Mouse (Mus musculus): Measurements from ENCODE around the gene Samd10. TPM values are rescaled to one million over a fixed set of nuclear protein-coding genes. Genes with fewer than 3 reads are reported as not detected.

Samd10 gene
- polyA plus RNA-seq, 1 experiment from 2014 or later = 88.8 TPM

DNA sequence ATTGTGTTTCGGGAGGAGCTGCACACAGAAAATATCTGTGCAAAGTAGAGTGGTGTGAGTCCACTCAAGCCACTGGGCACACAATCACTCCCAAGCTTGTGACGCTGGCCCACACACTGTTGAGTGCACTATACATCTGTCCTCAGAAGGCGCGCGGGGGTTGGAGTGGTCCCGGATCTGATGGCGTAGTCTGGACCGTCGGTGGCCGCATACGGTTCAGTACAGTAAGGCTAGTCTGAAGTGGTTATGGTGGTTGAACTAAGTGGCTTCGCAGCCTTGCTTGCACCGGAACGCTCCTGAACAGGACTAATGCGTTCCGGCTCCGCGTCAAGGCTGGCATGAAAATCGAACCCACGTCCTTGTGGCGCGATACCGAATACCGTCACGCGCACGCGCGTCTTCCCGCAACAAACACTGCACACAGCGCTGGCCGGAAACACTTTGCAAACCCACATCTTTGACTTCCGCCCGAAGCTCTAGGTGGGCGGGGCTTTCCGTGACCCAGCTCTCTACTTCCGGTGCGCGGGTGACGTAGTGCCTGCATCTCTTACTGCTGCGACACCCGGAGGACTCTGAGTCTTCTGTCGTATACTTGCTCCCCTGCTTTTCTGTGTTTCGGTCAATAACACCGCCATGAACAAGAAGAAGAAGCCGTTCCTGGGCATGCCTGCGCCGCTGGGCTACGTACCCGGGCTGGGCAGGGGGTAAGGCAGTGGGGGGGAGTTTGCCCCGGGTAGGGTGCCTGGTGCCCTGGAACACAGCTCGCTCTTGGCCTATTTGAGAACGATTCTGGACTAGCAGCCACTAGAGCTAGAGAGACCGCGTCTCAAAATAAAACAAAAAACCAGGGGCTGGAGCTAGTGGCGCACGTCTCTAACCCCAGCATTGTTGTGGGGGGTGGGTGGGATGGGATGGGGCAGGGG is 2.1 kb upstream of the Samd10 start:
- peak overlapping the region; percentile 85 for H3K4me2 ChIP-seq (replicated peaks)
- ATAC-seq (ENCODE audit: low FRiP score, low read depth) = peak; percentile 93
- peak overlapping the region; percentile 92 for H3K4me3 ChIP-seq
- peaks cover 36% of the 10 kb centered on the region for H3K4me1 ChIP-seq
- peak overlapping the region; percentile 82 for H3K27ac ChIP-seq (replicated peaks)
- H3K27me3 ChIP-seq = no peaks in the 10 kb centered on the region
- H3K9me3 ChIP-seq = no peaks in the 10 kb centered on the region
- 2% methylated on average over 57 of the region's 57 CpGs for WGBS
- peaks cover 4% of the 10 kb centered on the region; the same call in 1 of the 2 replicates for H3K36me3 ChIP-seq
- H3K9ac ChIP-seq (replicated peaks) = peak overlapping the region; percentile 93

DNA sequence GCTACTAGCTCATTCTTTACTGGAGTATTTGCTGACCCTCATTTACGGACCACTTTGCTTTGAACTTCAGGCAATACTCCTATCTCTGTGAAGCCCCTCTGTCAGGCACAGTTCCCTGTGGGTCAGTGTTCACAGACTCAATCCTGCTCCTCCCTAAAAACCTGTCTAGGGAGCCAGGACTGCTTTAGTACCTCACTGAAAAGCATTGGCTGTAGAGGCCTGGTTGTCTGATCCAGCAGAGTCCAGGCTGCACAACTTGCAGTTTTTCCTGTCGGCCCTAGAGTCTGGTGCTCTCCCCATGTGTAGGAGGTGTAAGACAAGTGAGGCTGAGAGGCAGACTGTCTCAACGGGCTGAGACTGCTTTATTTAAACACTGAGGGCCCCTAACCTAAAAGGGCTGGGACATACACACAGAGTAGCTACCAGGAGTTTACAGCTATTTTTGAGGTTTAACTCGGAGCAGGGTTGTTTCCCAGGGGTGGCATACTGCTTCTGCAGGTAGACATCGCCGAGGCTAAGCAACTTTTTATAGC is 1.3 kb upstream of the Samd10 start:
- Histone ChIP-seq H3K4me1 (peaks cover 36% of the 10 kb centered on the region), H3K4me3 (peak overlapping the region; percentile 92), H3K36me3 (peaks cover 9% of the 10 kb centered on the region; the same call in 1 of the 2 replicates), H3K4me2 (replicated peaks) (peak overlapping the region; percentile 85), H3K27me3 (no peaks in the 10 kb centered on the region), H3K9ac (replicated peaks) (peak overlapping the region; percentile 66), H3K9me3 (no peaks in the 10 kb centered on the region), H3K27ac (replicated peaks) (no peak overlapping the region)
- ATAC-seq (ENCODE audit: low FRiP score, low read depth) = no peak
- 69% methylated on average over 6 of the region's 6 CpGs for WGBS

DNA sequence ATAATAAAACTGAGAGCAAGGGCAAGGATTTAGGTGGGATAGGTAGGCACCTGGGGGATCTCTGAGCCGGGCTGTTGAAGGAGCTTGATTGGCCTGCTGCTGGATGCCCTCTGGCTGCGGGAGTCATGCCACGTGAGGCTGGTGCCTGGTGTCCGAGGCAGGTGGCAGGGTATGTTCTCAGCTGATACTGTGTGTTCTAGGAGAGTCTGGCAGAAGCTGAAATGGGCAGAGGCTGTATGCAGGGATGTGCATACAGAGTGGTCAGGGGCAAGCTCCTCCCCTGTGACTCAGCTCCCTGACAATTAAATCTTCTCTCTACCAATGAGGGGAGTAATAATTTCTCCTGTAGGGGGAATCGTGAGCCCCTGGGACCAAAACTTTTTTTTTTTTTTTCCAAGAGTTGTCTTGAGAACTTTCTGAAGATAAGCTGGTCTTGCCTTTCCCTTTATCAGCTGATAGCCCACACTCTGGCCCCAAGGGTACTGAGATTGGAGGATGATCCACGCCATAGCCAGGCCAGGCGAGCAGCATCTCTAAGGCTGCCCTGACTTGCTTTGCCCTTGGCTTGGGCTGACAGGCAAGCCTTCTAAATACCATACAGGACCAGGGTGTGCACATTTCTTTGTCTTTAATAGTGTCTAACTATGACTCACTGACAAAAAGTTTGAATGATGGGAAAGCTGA is 1.5 kb downstream of the Samd10 start:
- peak overlapping the region; percentile 85 for H3K4me2 ChIP-seq (replicated peaks)
- H3K4me1 ChIP-seq = peaks cover 38% of the 10 kb centered on the region
- peaks cover 9% of the 10 kb centered on the region; the same call in 1 of the 2 replicates for H3K36me3 ChIP-seq
- no peak for ATAC-seq (ENCODE audit: low FRiP score, low read depth)
- H3K27ac ChIP-seq (replicated peaks) = 0 out of 2 replicates have a peak overlapping the region, but pooled peaks have one; percentile 25
- H3K27me3 ChIP-seq = no peaks in the 10 kb centered on the region
- peak overlapping the region; percentile 79; the same call in 1 of the 2 replicates for H3K4me3 ChIP-seq
- 76% methylated on average over 7 of the region's 7 CpGs for WGBS
- 0 out of 2 replicates have a peak overlapping the region, but pooled peaks have one; percentile 90 for H3K9ac ChIP-seq (replicated peaks)
- no peaks in the 10 kb centered on the region for H3K9me3 ChIP-seq

DNA sequence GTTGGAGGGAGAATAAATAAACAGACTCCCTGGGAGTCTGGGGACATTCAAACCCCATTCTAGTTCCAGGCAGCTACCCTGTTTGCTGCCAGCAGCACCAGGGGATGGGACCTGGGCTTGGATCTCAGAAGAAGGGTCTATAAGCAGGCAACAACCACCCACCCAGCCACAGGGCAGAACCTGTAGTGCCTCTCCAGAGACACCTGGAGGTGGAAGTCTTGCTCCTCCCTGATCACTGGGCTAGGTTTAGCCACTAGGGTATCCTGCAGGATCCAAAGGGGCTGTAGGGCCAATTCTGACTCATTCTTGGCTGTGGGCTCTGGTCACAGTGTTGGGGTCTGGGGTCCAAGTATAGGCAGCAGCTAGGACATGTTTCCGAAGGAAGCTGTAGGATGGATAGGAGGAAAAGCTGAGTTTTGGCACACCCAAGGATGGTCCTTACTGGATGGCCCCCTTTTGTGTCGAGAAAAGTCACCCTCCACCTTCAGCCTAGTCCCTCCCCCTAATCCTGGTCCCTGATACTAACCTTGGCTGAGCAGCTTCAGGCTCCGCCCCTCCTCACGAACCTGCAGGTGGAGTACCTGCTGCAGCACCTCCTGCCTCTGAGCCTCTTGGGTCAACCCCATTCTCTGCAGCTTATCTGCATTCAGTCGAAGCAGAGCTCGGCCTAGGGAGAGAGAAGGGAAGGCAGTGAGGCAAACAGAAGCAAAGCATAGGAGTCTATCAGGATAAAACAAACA is 2.6 kb downstream of the Samd10 start:
- ATAC-seq (ENCODE audit: low FRiP score, low read depth) = no peak
- H3K36me3 ChIP-seq = peaks cover 9% of the 10 kb centered on the region; the same call in 1 of the 2 replicates
- H3K9ac ChIP-seq (replicated peaks) = no peak overlapping the region
- H3K27me3 ChIP-seq = no peaks in the 10 kb centered on the region
- no peak overlapping the region for H3K4me3 ChIP-seq
- WGBS = 60% methylated on average over 6 of the region's 6 CpGs
- H3K27ac ChIP-seq (replicated peaks) = no peak overlapping the region
- H3K4me1 ChIP-seq = peaks cover 34% of the 10 kb centered on the region
- H3K9me3 ChIP-seq = no peaks in the 10 kb centered on the region
- no peak overlapping the region for H3K4me2 ChIP-seq (replicated peaks)

DNA sequence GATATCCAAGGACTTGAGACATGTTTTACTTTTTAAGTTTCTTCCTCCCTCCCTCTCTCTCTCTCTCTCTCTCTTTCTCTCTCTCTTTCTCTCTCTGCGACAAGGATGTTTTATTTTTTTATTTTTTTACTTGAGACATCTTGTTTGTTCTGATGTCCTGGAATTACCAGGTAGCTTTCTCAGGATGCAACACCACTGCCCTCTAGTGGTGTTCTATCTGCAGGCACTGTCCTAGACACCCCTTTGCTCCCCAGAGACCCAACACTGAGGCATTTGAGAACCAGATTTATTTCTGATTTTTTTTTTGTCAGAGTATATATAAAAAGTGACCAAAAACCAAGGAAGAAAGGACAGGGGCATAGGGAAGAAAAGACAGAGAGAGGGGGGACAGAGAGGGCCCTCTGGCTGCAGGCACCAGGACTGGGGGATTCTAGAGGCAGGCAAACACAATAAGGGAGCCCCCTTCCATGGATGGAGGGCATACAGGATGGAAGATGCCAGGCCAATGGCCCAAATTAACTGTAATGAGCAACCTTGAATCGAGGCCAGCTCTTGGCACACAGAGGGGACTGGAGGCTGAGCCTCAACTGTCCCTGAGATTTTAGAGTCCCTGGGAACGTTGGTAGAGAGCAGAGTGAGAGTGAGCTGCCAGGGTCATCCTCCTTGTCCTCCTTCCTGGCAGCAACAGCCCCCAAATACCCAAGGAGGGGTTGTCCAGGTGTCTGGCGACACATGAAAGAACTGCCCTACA is 3.9 kb downstream of the Samd10 start:
- H3K27ac ChIP-seq (replicated peaks) = no peak overlapping the region
- ATAC-seq (ENCODE audit: low FRiP score, low read depth) = no peak
- no peaks in the 10 kb centered on the region for H3K9me3 ChIP-seq
- H3K9ac ChIP-seq (replicated peaks) = no peak overlapping the region
- no peak overlapping the region for H3K4me2 ChIP-seq (replicated peaks)
- 83% methylated on average over 4 of the region's 4 CpGs for WGBS
- H3K4me3 ChIP-seq = no peak overlapping the region
- no peaks in the 10 kb centered on the region for H3K27me3 ChIP-seq
- H3K36me3 ChIP-seq = peaks cover 17% of the 10 kb centered on the region
- H3K4me1 ChIP-seq = peaks cover 34% of the 10 kb centered on the region

DNA sequence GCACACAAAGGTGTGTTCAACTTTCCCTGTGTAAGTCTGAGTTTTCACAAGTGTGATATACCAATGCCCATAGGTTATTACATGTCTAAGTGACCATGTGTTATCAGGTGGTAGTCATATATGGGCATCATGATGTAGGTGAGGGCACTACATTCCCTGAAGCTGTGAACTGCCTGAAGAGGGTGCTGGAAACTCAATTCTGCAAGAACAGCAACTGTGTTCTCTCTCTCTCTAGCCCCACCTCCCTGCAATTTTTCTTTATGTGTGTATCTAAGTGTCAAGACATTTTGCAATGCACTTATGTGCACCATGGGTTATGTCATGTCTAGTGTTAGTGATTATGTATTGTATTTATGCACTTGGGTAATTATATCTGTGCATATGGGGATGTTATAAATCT is 5.1 kb downstream of the Samd10 start:
- Histone ChIP-seq H3K27me3 (no peaks in the 10 kb centered on the region), H3K36me3 (peaks cover 29% of the 10 kb centered on the region), H3K4me1 (peaks cover 34% of the 10 kb centered on the region), H3K27ac (replicated peaks) (no peak overlapping the region), H3K4me3 (no peak overlapping the region), H3K9me3 (no peaks in the 10 kb centered on the region), H3K4me2 (replicated peaks) (no peak overlapping the region), H3K9ac (replicated peaks) (no peak overlapping the region)
- ATAC-seq (ENCODE audit: low FRiP score, low read depth) = no peak

DNA sequence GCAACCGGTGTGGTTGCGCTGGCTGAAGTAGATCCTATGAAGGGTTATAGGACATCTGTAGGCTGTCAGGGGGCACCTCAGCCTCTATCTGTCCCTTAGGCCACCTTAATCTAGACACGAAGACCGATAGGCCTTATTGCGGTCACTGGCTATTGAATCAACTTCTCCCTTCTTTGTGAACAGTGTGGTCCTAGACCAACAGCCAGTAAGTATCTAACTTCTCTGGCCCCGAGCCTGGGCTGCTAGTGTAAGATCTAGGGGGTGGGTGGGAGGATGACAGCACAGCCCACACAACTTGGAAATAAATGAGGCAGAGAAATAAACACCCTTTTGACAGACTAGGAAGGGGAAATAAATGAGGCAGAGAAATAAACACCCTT is 6.0 kb downstream of the Samd10 start:
- Histone ChIP-seq H3K4me3 (peak overlapping the region; percentile 98), H3K27me3 (no peaks in the 10 kb centered on the region), H3K4me1 (peaks cover 29% of the 10 kb centered on the region), H3K27ac (replicated peaks) (peak overlapping the region; percentile 74), H3K9me3 (no peaks in the 10 kb centered on the region), H3K4me2 (replicated peaks) (peak overlapping the region; percentile 80), H3K9ac (replicated peaks) (peak overlapping the region; percentile 93), H3K36me3 (peaks cover 38% of the 10 kb centered on the region)
- ATAC-seq (ENCODE audit: low FRiP score, low read depth) = peak; percentile 14; the same call in 1 of the 2 replicates
- WGBS = 12% methylated on average over 6 of the region's 6 CpGs

DNA sequence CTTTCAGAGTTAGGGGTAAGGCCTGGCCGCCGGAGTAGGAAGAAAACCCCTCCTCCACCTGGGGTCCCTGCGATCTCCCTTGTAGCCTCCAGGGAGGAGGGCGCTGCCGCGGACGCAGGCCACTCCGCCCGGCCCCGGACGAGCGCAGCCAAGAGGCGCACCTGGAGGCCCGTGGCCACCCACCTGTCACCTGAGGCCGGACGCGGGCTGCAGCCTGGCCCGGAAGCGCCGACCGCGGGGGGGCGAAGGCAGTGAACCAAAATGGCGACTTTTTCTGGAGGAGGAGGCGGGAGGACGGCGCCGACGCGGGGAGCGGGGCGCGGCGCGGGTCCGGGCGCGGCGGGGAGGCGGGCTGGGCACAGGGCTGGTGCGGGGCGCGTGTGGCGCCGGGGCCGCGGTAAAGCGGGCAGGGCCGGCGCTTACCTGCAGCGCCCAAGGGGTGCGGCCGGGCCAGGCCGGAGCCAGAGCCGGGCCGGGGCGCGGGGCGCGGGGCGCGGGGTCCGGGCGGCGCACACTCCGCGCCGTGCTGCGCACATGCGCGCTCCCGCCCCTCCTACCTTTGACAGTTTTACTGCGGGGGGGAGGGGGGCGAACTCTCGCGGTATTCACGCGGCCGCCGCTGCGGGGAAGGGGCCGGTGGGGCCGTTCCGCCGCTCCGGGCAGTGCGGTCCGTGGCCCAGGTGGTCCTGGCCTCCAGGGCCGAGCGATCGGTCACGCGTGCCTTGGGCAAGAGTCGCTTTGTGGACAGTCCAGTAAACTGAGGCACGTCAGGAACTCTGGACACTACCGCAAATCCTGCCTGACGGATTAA is 6.6 kb downstream of the Samd10 start, which contains the start of gene Zfp512b:
Gene Zfp512b, minus strand, starts transcription at position 573 of the 811 bp plus-strand sequence.
- Histone ChIP-seq H3K9ac (replicated peaks) (peak within 1 kb of the TSS; percentile 93), H3K36me3 (peaks cover 44% of the 10 kb centered on the region), H3K4me2 (replicated peaks) (peak within 1 kb of the TSS; percentile 80), H3K4me3 (peak within 1 kb of the TSS; percentile 98), H3K9me3 (no peaks in the 10 kb centered on the region), H3K4me1 (peaks cover 23% of the 10 kb centered on the region), H3K27me3 (no peaks in the 10 kb centered on the region), H3K27ac (replicated peaks) (peak within 1 kb of the TSS; percentile 74)
- peak; percentile 81 for ATAC-seq (ENCODE audit: low FRiP score, low read depth)
- WGBS = under 1% methylated on average over 92 of the region's 97 CpGs

DNA sequence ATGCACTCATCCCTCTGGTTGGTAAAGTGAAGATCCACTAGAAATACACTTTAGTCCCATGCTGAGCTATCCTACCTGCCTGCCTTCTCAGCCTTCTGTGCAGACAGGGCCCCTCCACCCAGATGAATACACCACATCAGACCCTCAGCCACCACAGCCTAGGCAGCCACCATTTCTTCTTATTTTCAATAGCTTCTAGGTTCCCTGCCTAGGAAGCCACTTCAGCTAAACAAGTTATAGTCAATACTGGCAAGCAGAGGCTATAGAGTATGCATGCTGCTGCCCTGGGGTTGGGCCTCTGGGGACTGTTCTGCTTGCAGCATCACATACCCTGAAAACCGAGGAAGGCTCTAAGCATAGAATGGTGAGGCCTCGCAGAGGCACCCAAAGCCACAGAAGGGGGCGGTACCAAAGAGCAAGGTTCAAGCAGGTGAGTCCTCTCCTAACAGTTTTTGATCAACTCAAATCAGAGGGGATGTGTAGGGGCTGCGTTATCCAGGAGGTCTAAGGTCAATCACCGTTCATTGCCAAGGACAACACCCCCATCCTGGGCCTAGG is 7.4 kb downstream of the Samd10 start, which contains the start of gene Prpf6:
Gene Prpf6, plus strand, starts transcription at position 341 of the 558 bp plus-strand sequence.
- Histone ChIP-seq H3K27me3 (no peaks in the 10 kb centered on the region), H3K9me3 (no peaks in the 10 kb centered on the region), H3K9ac (replicated peaks) (peak within 1 kb of the TSS; percentile 93), H3K27ac (replicated peaks) (peak within 1 kb of the TSS; percentile 74), H3K4me1 (peaks cover 19% of the 10 kb centered on the region), H3K4me2 (replicated peaks) (peak within 1 kb of the TSS; percentile 80), H3K36me3 (peaks cover 51% of the 10 kb centered on the region), H3K4me3 (peak within 1 kb of the TSS; percentile 98)
- ATAC-seq (ENCODE audit: low FRiP score, low read depth) = peak; percentile 14; the same call in 1 of the 2 replicates
- WGBS = 22% methylated on average over 5 of the region's 5 CpGs

DNA sequence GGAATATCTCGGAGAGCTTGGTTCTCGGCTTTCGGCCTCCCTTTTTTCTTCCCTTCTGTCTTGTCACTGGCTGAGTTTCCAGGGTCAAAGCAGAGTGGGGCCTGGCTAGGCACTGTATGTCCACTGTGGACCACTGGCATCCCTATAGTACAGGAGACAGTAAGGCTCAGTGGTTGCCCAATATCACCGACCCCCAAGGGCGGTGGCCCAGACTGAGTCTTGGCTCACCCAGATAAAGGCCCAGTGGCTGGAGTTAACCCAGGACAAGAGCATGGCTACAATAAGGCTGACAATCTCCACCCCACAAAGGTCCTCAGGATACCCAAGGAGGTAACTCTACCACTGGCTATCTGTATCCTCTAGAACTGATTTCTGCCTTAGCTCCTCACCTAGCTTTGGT is 8.5 kb downstream of the Samd10 start:
- Histone ChIP-seq H3K9ac (replicated peaks) (no peak overlapping the region), H3K4me1 (peaks cover 19% of the 10 kb centered on the region), H3K27me3 (no peaks in the 10 kb centered on the region), H3K4me2 (replicated peaks) (0 out of 2 replicates have a peak overlapping the region, but pooled peaks have one; percentile 80), H3K27ac (replicated peaks) (no peak overlapping the region), H3K9me3 (no peaks in the 10 kb centered on the region), H3K36me3 (peaks cover 53% of the 10 kb centered on the region), H3K4me3 (no peak overlapping the region)
- no peak for ATAC-seq (ENCODE audit: low FRiP score, low read depth)
- WGBS = 97% methylated on average over 5 of the region's 5 CpGs
